Mouse (Mus musculus) adrenal gland, adult 18-20 months (tissue): ENCODE results near the gene BC004004. TPM values are rescaled to one million over a fixed set of nuclear protein-coding genes. Genes with fewer than 3 reads are reported as not detected.
A peak's percentile ranks its signal among the peaks of the same experiment; 100 is the strongest.
"Not testable (repeated sequence)": the region's sequence is repeated elsewhere in the genome, so short reads cannot be mapped to it uniquely, and the experiment has no call there.

Source experiments
- DNase-seq, 2 experiments: peaks; one replicate each; pipeline ENCODE4 v3.0.0; 2021 to 2022; ENCODE audit warnings: low spot score in 2 of 2
- total RNA-seq, 2 experiments: library from RNA; stranded (reverse); gene quantifications; 1 replicate in 1 of 2; 2 replicates in 1 of 2; pipeline ENCODE4 v1.2.3; 2021

BC004004 gene
- total RNA-seq, 2 experiments from 2014 or later = 111 to 147 TPM

GRCm38 (mm10) chr17:29259489-29259888 lies 9.1 kb upstream of the BC004004 start:
- peak; percentile 68 to 75 for DNase-seq

GRCm38 (mm10) chr17:29260501-29260900 lies 8.1 kb upstream of the BC004004 start:
- DNase-seq = no peak

- no peak for DNase-seq
Measured at GRCm38 (mm10) chr17:29261603-29262258, 6.9 kb upstream of the BC004004 start.

GRCm38 (mm10) chr17:29262259-29262649 lies 6.3 kb upstream of the BC004004 start:
- DNase-seq = no peak

GRCm38 (mm10) chr17:29263417-29263816 lies 5.2 kb upstream of the BC004004 start:
- no peak for DNase-seq

- DNase-seq = peak; percentile 77 to 81
Measured at GRCm38 (mm10) chr17:29263840-29264633, 4.6 kb upstream of the BC004004 start, which contains the start of gene Ppil1. TSS of gene Ppil1 (minus strand) at chr17:29264186.

GRCm38 (mm10) chr17:29264760-29265159 lies 3.8 kb upstream of the BC004004 start:
- no peak for DNase-seq

GRCm38 (mm10) chr17:29267040-29267439 lies 1.5 kb upstream of the BC004004 start:
- DNase-seq = not testable (repeated sequence)

GRCm38 (mm10) chr17:29267931-29268681 lies 482 bp upstream of the BC004004 start:
- no peak for DNase-seq

GRCm38 (mm10) chr17:29269349-29269706 lies 740 bp downstream of the BC004004 start:
- DNase-seq = no peak

GRCm38 (mm10) chr17:29270148-29270698 lies 1.6 kb downstream of the BC004004 start:
- DNase-seq = no peak

GRCm38 (mm10) chr17:29273156-29273555 lies 4.6 kb downstream of the BC004004 start:
- no peak for DNase-seq

GRCm38 (mm10) chr17:29273889-29274288 lies 5.3 kb downstream of the BC004004 start:
- DNase-seq = no peak

- no peak for DNase-seq
Measured at GRCm38 (mm10) chr17:29280422-29280821, 11.8 kb downstream of the BC004004 start.

GRCm38 (mm10) chr17:29281541-29281940 lies 13.0 kb downstream of the BC004004 start:
- no peak for DNase-seq

- DNase-seq = no peak
Measured at GRCm38 (mm10) chr17:29282216-29282952, 13.8 kb downstream of the BC004004 start.

GRCm38 (mm10) chr17:29291793-29292192 lies 23.2 kb downstream of the BC004004 start:
- no peak for DNase-seq

GRCm38 (mm10) chr17:29292996-29293395 lies 24.4 kb downstream of the BC004004 start:
- DNase-seq = no peak

- DNase-seq = no peak
Measured at GRCm38 (mm10) chr17:29293807-29294605, 25.4 kb downstream of the BC004004 start.

GRCm38 (mm10) chr17:29295835-29296234 lies 27.2 kb downstream of the BC004004 start:
- DNase-seq = no peak
